Mouse (Mus musculus): ENCODE measurements at regions not wholly inside any gene's neighbourhood (a gene's known extent, or its start where the extent isn't known, plus 50 kb on each side); places are given as distances from the start of the nearest gene placed in this dataset.

DNA sequence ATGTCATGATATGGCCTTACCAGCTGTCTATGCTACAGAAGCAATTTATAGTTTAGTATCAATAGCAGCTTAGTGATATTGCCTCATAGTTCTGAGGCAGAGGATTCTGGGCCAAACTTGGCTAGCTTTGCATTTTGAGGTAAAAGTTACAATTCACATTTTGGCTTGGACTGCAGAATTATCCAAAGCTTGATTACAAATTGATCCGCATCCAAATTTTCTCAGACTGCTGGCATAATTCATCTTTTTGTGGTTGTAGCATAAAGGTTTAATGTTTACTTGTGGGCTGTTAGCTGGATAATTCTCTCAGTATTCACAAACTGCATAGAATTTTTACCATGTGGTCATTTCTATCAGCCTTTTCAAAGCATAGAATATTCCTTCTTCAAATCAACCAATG lies 589.9 kb upstream of the Pdcd1 start:
- Histone ChIP-seq H3K36me3 (replicated peaks; ENCODE audit: control insufficient read depth, insufficient read depth, low read depth, low read length) (no peaks in the 10 kb centered on the region), H3K9me3 (replicated peaks; ENCODE audit: control insufficient read depth, low read length) (no peaks in the 10 kb centered on the region), H3K27ac (replicated peaks; ENCODE audit: low read depth, low read length) (no peak overlapping the region), H3K9ac (replicated peaks; ENCODE audit: low read length) (no peak overlapping the region), H3K4me3 (ENCODE audit: low read depth, low read length) (no peak overlapping the region), H3K27me3 (ENCODE audit: control insufficient read depth, insufficient read depth, low read length) (no peaks in the 10 kb centered on the region), H3K4me2 (ENCODE audit: low read depth, low read length) (no peak overlapping the region), H3K4me1 (ENCODE audit: control insufficient read depth, insufficient read depth, low read length) (no peaks in the 10 kb centered on the region)
- DNase-seq (ENCODE audit: low spot score) (no peak), ATAC-seq (replicated peaks; ENCODE audit: insufficient number of reproducible peaks, low FRiP score, low TSS enrichment, low read depth) (no peak)
- 95% methylated on average over 1 of the region's 1 CpGs for WGBS

DNA sequence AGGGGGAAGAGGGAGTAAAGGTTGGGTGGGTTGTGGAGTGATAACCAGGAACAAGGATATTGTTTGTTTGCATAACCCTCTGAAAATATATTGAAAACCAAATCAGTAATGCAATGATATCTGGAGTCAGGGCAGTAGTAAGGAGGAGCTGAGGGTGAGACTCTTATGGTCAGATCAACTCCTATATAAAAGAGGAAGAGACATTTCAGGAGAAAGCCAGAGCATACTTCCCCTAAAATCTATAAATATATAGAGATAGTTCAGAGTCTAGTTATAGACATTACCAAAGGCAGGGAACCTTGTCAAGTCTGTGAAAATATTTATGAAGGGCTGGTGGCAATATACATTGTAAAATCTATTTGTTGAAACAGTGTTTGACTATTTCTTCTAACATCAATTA lies 605.9 kb upstream of the Pdcd1 start:
- no peak overlapping the region for H3K4me3 ChIP-seq (ENCODE audit: low read depth, low read length)
- no peaks in the 10 kb centered on the region for H3K27me3 ChIP-seq (ENCODE audit: control insufficient read depth, insufficient read depth, low read length)
- DNase-seq (ENCODE audit: low spot score) (no peak), ATAC-seq (replicated peaks; ENCODE audit: insufficient number of reproducible peaks, low FRiP score, low TSS enrichment, low read depth) (no peak)
- H3K9me3 ChIP-seq (replicated peaks; ENCODE audit: control insufficient read depth, low read length), result no peaks in the 10 kb centered on the region
- no peak overlapping the region for H3K4me2 ChIP-seq (ENCODE audit: low read depth, low read length)
- H3K4me1 ChIP-seq (ENCODE audit: control insufficient read depth, insufficient read depth, low read length), result no peaks in the 10 kb centered on the region
- no peak overlapping the region for H3K9ac ChIP-seq (replicated peaks; ENCODE audit: low read length)
- H3K36me3 ChIP-seq (replicated peaks; ENCODE audit: control insufficient read depth, insufficient read depth, low read depth, low read length), result no peaks in the 10 kb centered on the region
- no peak overlapping the region for H3K27ac ChIP-seq (replicated peaks; ENCODE audit: low read depth, low read length)

DNA sequence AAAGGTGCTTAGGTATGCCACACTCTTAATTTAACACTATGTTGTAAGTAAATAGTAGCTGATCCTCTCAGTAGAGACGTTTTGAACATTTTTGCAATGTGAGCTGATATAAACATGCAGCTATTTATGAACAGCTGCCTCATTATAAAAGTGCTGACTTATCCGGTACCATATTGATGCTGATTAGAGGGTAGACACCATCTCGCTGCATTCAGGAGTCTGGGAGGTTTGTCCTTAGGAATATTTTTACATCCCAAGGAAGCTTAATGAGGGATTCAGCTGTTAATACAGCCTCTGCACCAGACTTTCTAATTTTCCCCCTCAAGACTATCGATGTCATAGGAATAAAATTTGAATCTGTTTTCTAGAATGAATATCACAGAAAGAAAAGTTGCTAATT lies 619.3 kb upstream of the Pdcd1 start:
- Histone ChIP-seq H3K27me3 (ENCODE audit: control insufficient read depth, insufficient read depth, low read length) (no peaks in the 10 kb centered on the region), H3K4me2 (ENCODE audit: low read depth, low read length) (no peak overlapping the region), H3K27ac (replicated peaks; ENCODE audit: low read depth, low read length) (no peak overlapping the region), H3K9ac (replicated peaks; ENCODE audit: low read length) (no peak overlapping the region), H3K4me1 (ENCODE audit: control insufficient read depth, insufficient read depth, low read length) (no peaks in the 10 kb centered on the region), H3K9me3 (replicated peaks; ENCODE audit: control insufficient read depth, low read length) (no peaks in the 10 kb centered on the region), H3K4me3 (ENCODE audit: low read depth, low read length) (no peak overlapping the region), H3K36me3 (replicated peaks; ENCODE audit: control insufficient read depth, insufficient read depth, low read depth, low read length) (no peaks in the 10 kb centered on the region)
- no peak for DNase-seq (ENCODE audit: low spot score)
- 68% methylated on average over 4 of the region's 4 CpGs for WGBS
- no peak for ATAC-seq (replicated peaks; ENCODE audit: insufficient number of reproducible peaks, low FRiP score, low TSS enrichment, low read depth)

GRCm38 (mm10) chr1:94700517-94700916 lies 612.9 kb upstream of the Fam174a start:
- ATAC-seq (replicated peaks; ENCODE audit: insufficient number of reproducible peaks, low FRiP score, low TSS enrichment, low read depth) (no peak), DNase-seq (ENCODE audit: low spot score) (no peak)
- H3K4me3 ChIP-seq (ENCODE audit: low read depth, low read length), result no peak overlapping the region
- no peaks in the 10 kb centered on the region for H3K9me3 ChIP-seq (replicated peaks; ENCODE audit: control insufficient read depth, low read length)
- H3K27ac ChIP-seq (replicated peaks; ENCODE audit: low read depth, low read length), result no peak overlapping the region
- no peaks in the 10 kb centered on the region for H3K36me3 ChIP-seq (replicated peaks; ENCODE audit: control insufficient read depth, insufficient read depth, low read depth, low read length)
- H3K4me1 ChIP-seq (ENCODE audit: control insufficient read depth, insufficient read depth, low read length), result no peaks in the 10 kb centered on the region
- WGBS, result 72% methylated on average over 1 of the region's 1 CpGs
- H3K27me3 ChIP-seq (ENCODE audit: control insufficient read depth, insufficient read depth, low read length), result no peaks in the 10 kb centered on the region
- H3K4me2 ChIP-seq (ENCODE audit: low read depth, low read length), result no peak overlapping the region
- no peak overlapping the region for H3K9ac ChIP-seq (replicated peaks; ENCODE audit: low read length)

- Histone ChIP-seq H3K27ac (replicated peaks; ENCODE audit: low read depth, low read length) (no peak overlapping the region), H3K9me3 (replicated peaks; ENCODE audit: control insufficient read depth, low read length) (no peaks in the 10 kb centered on the region), H3K36me3 (replicated peaks; ENCODE audit: control insufficient read depth, insufficient read depth, low read depth, low read length) (no peaks in the 10 kb centered on the region), H3K27me3 (ENCODE audit: control insufficient read depth, insufficient read depth, low read length) (no peaks in the 10 kb centered on the region), H3K4me3 (ENCODE audit: low read depth, low read length) (no peak overlapping the region), H3K4me1 (ENCODE audit: control insufficient read depth, insufficient read depth, low read length) (no peaks in the 10 kb centered on the region), H3K4me2 (ENCODE audit: low read depth, low read length) (no peak overlapping the region), H3K9ac (replicated peaks; ENCODE audit: low read length) (no peak overlapping the region)
- 97% methylated on average over 1 of the region's 1 CpGs for WGBS
- DNase-seq (ENCODE audit: low spot score) (no peak), ATAC-seq (replicated peaks; ENCODE audit: insufficient number of reproducible peaks, low FRiP score, low TSS enrichment, low read depth) (no peak)
Measured at GRCm38 (mm10) chr1:94701688-94702087, 611.7 kb upstream of the Fam174a start.

DNA sequence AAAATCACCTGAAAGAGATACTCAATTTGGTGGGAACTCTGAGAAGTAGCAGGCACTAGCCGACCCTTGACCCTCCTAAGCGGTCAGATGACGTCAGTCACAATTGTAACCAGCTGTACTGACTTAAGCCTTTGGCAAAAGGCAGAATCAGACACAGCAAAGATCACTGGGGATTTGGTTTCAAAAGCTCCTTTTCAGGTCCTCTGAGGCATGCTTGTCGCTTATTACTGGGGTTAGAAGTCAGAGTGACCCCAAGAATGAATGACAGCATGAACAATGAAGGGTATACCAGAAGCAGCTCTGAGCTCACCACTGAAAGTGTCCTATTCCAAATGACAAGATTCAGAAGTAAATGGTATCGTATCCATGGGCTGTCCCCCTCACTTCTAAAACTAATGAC lies 600.6 kb upstream of the Fam174a start:
- WGBS, result 7% methylated on average over 5 of the region's 5 CpGs
- DNase-seq (ENCODE audit: low spot score) (peak; percentile 83), ATAC-seq (replicated peaks; ENCODE audit: insufficient number of reproducible peaks, low FRiP score, low TSS enrichment, low read depth) (peak; percentile 86)
- Histone ChIP-seq H3K4me1 (ENCODE audit: control insufficient read depth, insufficient read depth, low read length) (no peaks in the 10 kb centered on the region), H3K27ac (replicated peaks; ENCODE audit: low read depth, low read length) (no peak overlapping the region), H3K36me3 (replicated peaks; ENCODE audit: control insufficient read depth, insufficient read depth, low read depth, low read length) (no peaks in the 10 kb centered on the region), H3K27me3 (ENCODE audit: control insufficient read depth, insufficient read depth, low read length) (no peaks in the 10 kb centered on the region), H3K9ac (replicated peaks; ENCODE audit: low read length) (no peak overlapping the region), H3K9me3 (replicated peaks; ENCODE audit: control insufficient read depth, low read length) (no peaks in the 10 kb centered on the region), H3K4me3 (ENCODE audit: low read depth, low read length) (no peak overlapping the region), H3K4me2 (ENCODE audit: low read depth, low read length) (no peak overlapping the region)

DNA sequence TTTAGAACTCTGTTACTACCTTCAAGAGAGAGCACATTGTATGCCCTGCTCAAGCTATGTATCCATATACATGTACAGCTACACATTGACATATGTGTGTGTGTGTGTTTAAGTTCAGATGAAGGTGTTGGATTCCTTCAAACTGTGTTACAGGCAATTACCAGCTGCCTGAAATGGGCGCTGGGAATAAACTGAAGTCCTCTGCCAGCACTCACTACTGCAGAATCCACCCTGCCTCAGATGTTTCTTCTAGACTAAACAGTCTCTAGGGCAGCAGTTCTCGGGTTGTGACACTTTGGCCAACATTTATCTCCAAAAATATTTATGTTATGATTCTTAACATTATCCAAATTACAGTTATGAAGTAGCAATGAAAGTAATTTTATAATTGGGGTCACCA lies 595.7 kb upstream of the Fam174a start:
- H3K4me2 ChIP-seq (ENCODE audit: low read depth, low read length), result no peak overlapping the region
- H3K9me3 ChIP-seq (replicated peaks; ENCODE audit: control insufficient read depth, low read length), result no peaks in the 10 kb centered on the region
- no peaks in the 10 kb centered on the region for H3K27me3 ChIP-seq (ENCODE audit: control insufficient read depth, insufficient read depth, low read length)
- no peak overlapping the region for H3K27ac ChIP-seq (replicated peaks; ENCODE audit: low read depth, low read length)
- WGBS, result 63% methylated on average over 2 of the region's 2 CpGs
- H3K4me1 ChIP-seq (ENCODE audit: control insufficient read depth, insufficient read depth, low read length), result no peaks in the 10 kb centered on the region
- DNase-seq (ENCODE audit: low spot score), result no peak
- ATAC-seq (replicated peaks; ENCODE audit: insufficient number of reproducible peaks, low FRiP score, low TSS enrichment, low read depth), result no peak
- no peaks in the 10 kb centered on the region for H3K36me3 ChIP-seq (replicated peaks; ENCODE audit: control insufficient read depth, insufficient read depth, low read depth, low read length)
- no peak overlapping the region for H3K9ac ChIP-seq (replicated peaks; ENCODE audit: low read length)
- H3K4me3 ChIP-seq (ENCODE audit: low read depth, low read length), result no peak overlapping the region

- Histone ChIP-seq H3K9ac (replicated peaks; ENCODE audit: low read length) (no peak overlapping the region), H3K4me3 (ENCODE audit: low read depth, low read length) (no peak overlapping the region), H3K36me3 (replicated peaks; ENCODE audit: control insufficient read depth, insufficient read depth, low read depth, low read length) (no peaks in the 10 kb centered on the region), H3K27ac (replicated peaks; ENCODE audit: low read depth, low read length) (no peak overlapping the region), H3K4me1 (ENCODE audit: control insufficient read depth, insufficient read depth, low read length) (no peaks in the 10 kb centered on the region), H3K9me3 (replicated peaks; ENCODE audit: control insufficient read depth, low read length) (no peaks in the 10 kb centered on the region), H3K4me2 (ENCODE audit: low read depth, low read length) (no peak overlapping the region), H3K27me3 (ENCODE audit: control insufficient read depth, insufficient read depth, low read length) (no peaks in the 10 kb centered on the region)
- no peak for ATAC-seq (replicated peaks; ENCODE audit: insufficient number of reproducible peaks, low FRiP score, low TSS enrichment, low read depth)
- no peak for DNase-seq (ENCODE audit: low spot score)
- 67% methylated on average over 1 of the region's 1 CpGs for WGBS
Measured at GRCm38 (mm10) chr1:94753523-94753922, 559.9 kb upstream of the Fam174a start.

Measured in embryonic facial prominence, embryonic 11.5 days (tissue).